Mouse (Mus musculus) forebrain, embryonic 13.5 days (tissue): Measurements from ENCODE around the gene Lrrk1. TPM values are rescaled to one million over a fixed set of nuclear protein-coding genes. Genes with fewer than 3 reads are reported as not detected.

Experiments used
- ATAC-seq: fragments of 200-750 bp; cut with Nextera tagmentation; 2 replicates; pipeline ENCODE4 v1.8.0; 2017
- H3K27ac ChIP-seq: fragments of 300-500 bp; sonication (generic); 2 replicates; pipeline ENCODE4 v1.5.1; 2015; ENCODE audit warnings: inconsistent platforms, mild to moderate bottlenecking, moderate library complexity
- H3K27me3 ChIP-seq: fragments of 300-500 bp; sonication (generic); 2 replicates; pipeline ENCODE4 v1.6.1; 2015; ENCODE audit warnings: mild to moderate bottlenecking, inconsistent platforms
- H3K36me3 ChIP-seq: fragments of 300-500 bp; sonication (generic); 2 replicates; pipeline ENCODE4 v1.6.1; 2015; ENCODE audit warnings: mild to moderate bottlenecking, inconsistent platforms; ENCODE audit not compliant: poor library complexity, severe bottlenecking
- H3K4me1 ChIP-seq: fragments of 300-500 bp; sonication (generic); 2 replicates; pipeline ENCODE4 v1.6.1; 2015; ENCODE audit warnings: inconsistent platforms
- H3K4me2 ChIP-seq: fragments of 300-500 bp; sonication (generic); 2 replicates; pipeline ENCODE4 v1.6.1; 2015; ENCODE audit warnings: inconsistent platforms, mild to moderate bottlenecking, moderate library complexity
- H3K4me3 ChIP-seq: fragments of 300-500 bp; sonication (generic); 2 replicates; pipeline ENCODE4 v1.5.1; 2015; ENCODE audit warnings: mild to moderate bottlenecking, inconsistent platforms
- H3K9ac ChIP-seq: fragments of 300-500 bp; sonication (generic); 2 replicates; pipeline ENCODE4 v1.6.1; 2015; ENCODE audit warnings: mild to moderate bottlenecking, inconsistent platforms
- H3K9me3 ChIP-seq: fragments of 300-500 bp; sonication (generic); replicated peaks from 2 replicates; pipeline ENCODE4 v1.6.1; 2016; ENCODE audit warnings: inconsistent platforms
- WGBS: fragments of 180-500 bp; shearing (Covaris S2); methylation state at CpG from one replicate; pipeline ENCODE4 v1.1.7; 2015; 5-methylcytosine and 5-hydroxymethylcytosine counted together
- polyA plus RNA-seq: library from polyadenylated mRNA; unstranded; fragments of >200 nt; fragmentation: Nextera tagmentation; extraction: Ambion mirVana; gene quantifications from 2 replicates; pipeline ENCODE4 v1.2.1, GENCODE M21; 2015

Gene Lrrk1
- polyA plus RNA-seq, 1 experiment from 2014 or later, result 2.0 TPM

DNA sequence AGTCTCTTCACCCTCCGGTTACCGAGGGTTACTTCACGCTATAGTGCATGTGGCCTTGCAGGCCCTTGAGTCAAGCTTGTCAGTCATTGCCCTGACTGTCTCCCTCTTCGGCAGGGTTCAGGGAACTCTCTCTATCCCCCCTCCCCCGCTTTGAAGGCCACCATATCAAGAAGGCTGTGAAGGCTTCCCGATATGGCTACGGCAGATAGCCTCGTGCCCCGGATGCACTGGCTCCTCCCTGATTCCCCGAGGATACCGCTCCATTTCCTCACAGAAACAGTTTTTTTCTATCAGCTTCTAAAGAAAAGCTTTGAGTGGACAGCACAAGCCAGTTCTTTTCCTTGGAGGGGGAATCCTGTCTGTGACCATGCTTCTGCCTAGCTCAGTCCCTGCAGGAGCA is 17.4 kb upstream of the Lrrk1 start:
- H3K9ac ChIP-seq, result no peak overlapping the region
- no peak overlapping the region for H3K4me3 ChIP-seq
- 0 out of 2 replicates have a peak, but pooled peaks cover 5% of the 10 kb centered on the region for H3K27me3 ChIP-seq
- peaks cover 3% of the 10 kb centered on the region; the same call in 1 of the 2 replicates for H3K4me1 ChIP-seq
- no peaks in the 10 kb centered on the region for H3K9me3 ChIP-seq
- no peak for ATAC-seq
- no peaks in the 10 kb centered on the region for H3K36me3 ChIP-seq
- H3K27ac ChIP-seq, result no peak overlapping the region
- H3K4me2 ChIP-seq, result no peak overlapping the region
- WGBS, result 68% methylated on average over 11 of the region's 11 CpGs

DNA sequence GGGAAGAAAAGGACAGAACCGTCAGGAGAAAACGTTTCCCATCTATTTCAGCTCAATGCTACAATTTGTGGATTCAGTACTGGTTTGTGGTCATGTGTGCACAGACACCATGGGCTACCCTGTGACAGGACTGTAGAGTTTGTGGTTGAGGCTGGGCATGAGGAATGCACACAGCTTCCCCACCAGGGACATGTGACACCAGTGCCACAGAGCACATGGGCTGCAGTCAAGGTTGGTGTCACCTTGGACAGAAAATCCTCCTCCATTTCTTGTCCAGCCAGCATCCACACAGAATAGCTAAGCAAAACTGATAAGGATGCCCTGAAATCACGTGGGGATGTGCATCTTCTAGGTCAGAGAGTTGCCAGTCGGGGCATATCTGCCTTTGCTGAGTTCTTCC is 16.7 kb upstream of the Lrrk1 start:
- peaks cover 3% of the 10 kb centered on the region; the same call in 1 of the 2 replicates for H3K4me1 ChIP-seq
- H3K4me2 ChIP-seq, result no peak overlapping the region
- no peak overlapping the region for H3K4me3 ChIP-seq
- H3K36me3 ChIP-seq, result no peaks in the 10 kb centered on the region
- no peaks in the 10 kb centered on the region for H3K9me3 ChIP-seq
- WGBS, result 73% methylated on average over 4 of the region's 4 CpGs
- 0 out of 2 replicates have a peak, but pooled peaks cover 5% of the 10 kb centered on the region for H3K27me3 ChIP-seq
- no peak overlapping the region for H3K27ac ChIP-seq
- ATAC-seq, result no peak
- no peak overlapping the region for H3K9ac ChIP-seq

DNA sequence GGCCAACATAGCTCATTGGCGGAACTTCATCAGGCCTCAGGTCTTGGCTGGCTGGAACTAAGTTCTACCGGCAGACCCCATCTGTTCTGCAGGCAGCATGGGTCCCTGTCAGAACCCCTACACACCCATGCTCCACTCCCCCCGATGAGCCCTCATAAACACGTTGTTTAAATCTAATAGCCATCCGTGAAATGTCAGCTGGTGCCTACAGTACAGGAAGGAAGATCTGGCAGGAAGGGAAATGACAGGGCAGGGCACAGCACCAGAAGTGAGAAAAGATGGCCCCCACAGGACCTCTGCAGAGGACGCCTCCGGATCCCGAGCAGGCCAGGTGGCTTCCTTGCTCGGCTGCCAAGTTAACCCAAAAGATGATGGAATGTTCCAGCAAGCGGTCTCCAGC is 16.0 kb upstream of the Lrrk1 start:
- Histone ChIP-seq H3K9me3 (no peaks in the 10 kb centered on the region), H3K27me3 (0 out of 2 replicates have a peak, but pooled peaks cover 5% of the 10 kb centered on the region), H3K9ac (no peak overlapping the region), H3K36me3 (no peaks in the 10 kb centered on the region), H3K27ac (no peak overlapping the region), H3K4me1 (peaks cover 3% of the 10 kb centered on the region; the same call in 1 of the 2 replicates), H3K4me3 (no peak overlapping the region), H3K4me2 (no peak overlapping the region)
- no peak for ATAC-seq
- WGBS, result 75% methylated on average over 10 of the region's 10 CpGs

DNA sequence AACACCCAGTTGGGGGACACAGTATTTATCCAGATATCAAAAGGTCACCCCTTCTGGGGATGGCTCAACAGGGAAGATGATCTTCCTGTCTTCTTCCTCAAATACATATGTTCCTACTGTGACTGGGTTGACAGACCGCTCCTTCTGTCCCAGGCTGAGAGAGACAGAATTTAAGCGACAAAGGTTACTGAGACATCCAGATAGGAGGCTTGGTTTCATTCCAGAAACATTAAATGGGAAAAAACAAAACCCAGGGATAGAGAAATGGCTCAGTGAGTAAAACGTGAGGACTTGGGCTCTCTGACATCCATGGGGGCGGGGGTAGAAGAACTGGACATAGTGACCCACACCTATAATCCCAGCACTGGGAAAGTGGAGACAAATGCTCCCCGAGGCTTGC is 14.7 kb upstream of the Lrrk1 start:
- H3K9ac ChIP-seq, result no peak overlapping the region
- no peaks in the 10 kb centered on the region for H3K9me3 ChIP-seq
- no peak for ATAC-seq
- no peaks in the 10 kb centered on the region for H3K36me3 ChIP-seq
- no peak overlapping the region for H3K27ac ChIP-seq
- H3K4me3 ChIP-seq, result no peak overlapping the region
- 91% methylated on average over 5 of the region's 5 CpGs for WGBS
- 0 out of 2 replicates have a peak, but pooled peaks cover 5% of the 10 kb centered on the region for H3K27me3 ChIP-seq
- no peak overlapping the region for H3K4me2 ChIP-seq
- H3K4me1 ChIP-seq, result peaks cover 3% of the 10 kb centered on the region; the same call in 1 of the 2 replicates

DNA sequence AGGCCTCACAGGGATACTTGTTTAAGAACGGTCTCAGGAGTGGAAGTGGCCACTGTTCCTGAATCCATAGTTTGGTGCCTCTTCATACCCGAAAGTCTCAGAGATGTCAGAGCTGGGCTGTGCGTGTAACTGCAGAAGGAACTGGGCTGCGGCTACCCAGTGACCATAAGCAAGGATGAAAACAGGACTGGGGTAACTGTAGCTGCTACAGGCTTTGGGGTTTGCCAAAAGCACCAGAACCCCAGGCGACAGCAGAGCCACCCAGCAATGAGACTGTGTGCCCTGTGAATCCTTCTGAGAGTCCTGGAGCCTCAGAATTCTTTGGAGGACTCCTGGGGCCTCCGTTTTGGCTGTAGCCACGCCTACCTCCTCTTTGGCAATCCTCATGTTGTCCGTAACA is 13.5 kb upstream of the Lrrk1 start:
- Histone ChIP-seq H3K4me1 (peaks cover 3% of the 10 kb centered on the region; the same call in 1 of the 2 replicates), H3K36me3 (no peaks in the 10 kb centered on the region), H3K27me3 (no peaks in the 10 kb centered on the region), H3K9me3 (no peaks in the 10 kb centered on the region), H3K4me2 (no peak overlapping the region), H3K9ac (no peak overlapping the region), H3K4me3 (no peak overlapping the region), H3K27ac (no peak overlapping the region)
- no peak for ATAC-seq
- WGBS, result 43% methylated on average over 8 of the region's 8 CpGs

DNA sequence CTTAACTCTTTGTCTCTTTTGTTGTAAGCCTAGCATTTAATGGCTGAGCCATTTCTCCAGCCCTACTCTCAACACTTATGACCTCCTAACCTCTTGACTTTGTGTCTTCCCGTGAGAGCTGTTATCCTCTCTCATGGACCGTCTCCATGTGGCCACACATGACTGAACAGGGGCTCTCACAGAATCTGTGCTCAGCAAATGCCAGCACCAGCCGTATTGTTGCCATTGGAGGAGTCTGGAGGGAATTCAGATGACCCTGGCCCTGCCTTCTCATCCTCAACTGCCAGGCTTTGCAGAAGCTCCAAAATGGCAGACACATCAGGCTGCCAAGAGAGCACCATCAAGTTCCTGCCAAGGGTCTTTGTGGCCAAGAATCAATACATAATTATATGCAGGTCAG is 9.1 kb upstream of the Lrrk1 start:
- no peak for ATAC-seq
- H3K9ac ChIP-seq, result no peak overlapping the region
- no peaks in the 10 kb centered on the region for H3K9me3 ChIP-seq
- no peaks in the 10 kb centered on the region for H3K27me3 ChIP-seq
- no peak overlapping the region for H3K4me3 ChIP-seq
- no peaks in the 10 kb centered on the region for H3K36me3 ChIP-seq
- no peak overlapping the region for H3K27ac ChIP-seq
- H3K4me1 ChIP-seq, result peaks cover 3% of the 10 kb centered on the region; the same call in 1 of the 2 replicates
- 73% methylated on average over 3 of the region's 3 CpGs for WGBS
- H3K4me2 ChIP-seq, result no peak overlapping the region

DNA sequence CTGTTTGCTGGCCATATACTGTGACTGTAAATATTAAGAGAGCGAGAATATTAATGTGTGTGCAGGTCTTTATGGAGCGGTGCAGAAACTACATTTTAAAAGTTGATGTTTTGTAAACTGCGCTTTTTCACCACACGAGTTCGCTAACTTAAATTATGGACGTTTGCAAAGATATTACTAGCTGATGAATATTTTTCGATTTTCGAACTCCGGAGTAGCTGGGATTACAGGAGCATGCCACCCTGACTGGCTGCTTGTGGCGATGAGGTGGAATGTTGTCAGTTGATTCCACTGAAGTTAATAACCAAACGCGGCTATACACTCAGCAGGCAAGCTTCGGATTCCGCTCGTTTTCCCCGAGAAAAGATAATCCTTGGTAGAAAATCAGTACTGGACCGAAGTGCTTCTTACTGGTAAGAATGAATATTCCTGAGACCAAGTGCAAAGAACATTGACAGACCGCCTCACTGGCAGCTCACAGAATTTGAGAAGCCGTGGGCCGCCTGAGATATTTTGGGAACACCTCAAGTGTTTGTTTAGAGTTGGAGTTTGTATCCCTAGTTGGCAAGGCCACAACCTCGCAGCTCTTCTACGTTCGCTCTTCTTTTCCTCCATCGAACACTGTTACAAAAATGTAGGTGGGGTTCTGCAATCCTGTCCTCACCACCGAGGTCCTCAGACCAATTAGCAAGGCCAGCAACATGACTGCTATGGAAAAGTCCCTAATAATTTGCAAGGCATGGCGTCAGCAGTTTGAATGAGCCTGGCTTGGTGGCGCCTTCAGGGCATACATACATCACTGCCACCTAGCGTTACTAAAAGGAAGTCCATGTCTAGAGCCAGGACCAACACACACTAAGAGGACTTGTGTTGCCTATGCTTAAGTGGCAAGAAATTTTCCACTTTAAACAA is 727 bp upstream of the Lrrk1 start:
- peak overlapping the region; percentile 55 for H3K4me3 ChIP-seq
- H3K4me1 ChIP-seq, result peaks cover 18% of the 10 kb centered on the region
- H3K9ac ChIP-seq, result peak overlapping the region; percentile 73; the same call in 1 of the 2 replicates
- H3K27me3 ChIP-seq, result peaks cover 23% of the 10 kb centered on the region
- WGBS, result 9% methylated on average over 28 of the region's 28 CpGs
- peak overlapping the region; percentile 97 for H3K4me2 ChIP-seq
- no peaks in the 10 kb centered on the region for H3K9me3 ChIP-seq
- no peak overlapping the region for H3K27ac ChIP-seq
- ATAC-seq, result peak; percentile 84
- no peaks in the 10 kb centered on the region for H3K36me3 ChIP-seq

DNA sequence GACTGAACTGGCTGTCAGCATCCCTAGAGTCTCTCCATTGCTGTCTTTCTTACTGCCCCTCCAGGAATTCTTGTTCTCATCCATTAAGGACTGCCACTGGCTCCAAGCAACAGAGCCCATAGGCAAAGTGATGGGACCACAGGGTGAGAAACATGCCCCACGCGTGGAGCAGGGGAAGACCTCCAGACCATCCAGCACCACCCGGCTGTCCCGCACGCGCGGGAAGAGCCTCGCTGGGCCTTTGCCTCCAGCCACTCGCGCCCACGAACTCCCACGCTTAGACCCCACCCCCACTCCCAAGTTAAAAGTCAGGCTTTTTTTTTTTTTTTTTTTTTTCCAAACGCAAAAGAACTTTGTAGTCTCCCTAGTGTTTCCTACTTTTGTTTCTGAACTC is 734 bp downstream of the Lrrk1 start:
- no peak for ATAC-seq
- H3K36me3 ChIP-seq, result no peaks in the 10 kb centered on the region
- H3K4me3 ChIP-seq, result peak overlapping the region; percentile 55
- no peak overlapping the region for H3K27ac ChIP-seq
- H3K4me1 ChIP-seq, result peaks cover 18% of the 10 kb centered on the region
- H3K9ac ChIP-seq, result peak overlapping the region; percentile 73
- 3% methylated on average over 13 of the region's 13 CpGs for WGBS
- H3K4me2 ChIP-seq, result peak overlapping the region; percentile 97
- no peaks in the 10 kb centered on the region for H3K9me3 ChIP-seq
- peaks cover 23% of the 10 kb centered on the region for H3K27me3 ChIP-seq

DNA sequence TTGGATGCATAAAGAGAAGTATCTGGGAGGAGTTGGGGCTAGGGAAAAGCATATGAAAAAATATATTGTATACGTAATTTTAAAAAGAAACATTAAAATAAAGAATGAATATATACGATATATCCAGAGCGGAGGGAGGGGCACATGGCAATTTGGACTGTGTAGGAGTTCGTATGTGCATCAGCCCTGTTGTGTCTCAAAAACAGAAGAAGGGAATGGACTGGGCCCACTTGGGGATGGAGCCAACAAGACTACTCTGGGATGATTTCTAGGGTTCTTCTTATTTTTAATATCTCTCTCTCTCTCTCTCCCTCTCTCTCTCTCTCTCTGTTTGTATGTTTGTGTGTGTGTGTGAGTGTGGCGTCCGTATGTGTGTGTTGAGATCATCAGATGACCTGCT is 1.7 kb downstream of the Lrrk1 start:
- ATAC-seq, result no peak

DNA sequence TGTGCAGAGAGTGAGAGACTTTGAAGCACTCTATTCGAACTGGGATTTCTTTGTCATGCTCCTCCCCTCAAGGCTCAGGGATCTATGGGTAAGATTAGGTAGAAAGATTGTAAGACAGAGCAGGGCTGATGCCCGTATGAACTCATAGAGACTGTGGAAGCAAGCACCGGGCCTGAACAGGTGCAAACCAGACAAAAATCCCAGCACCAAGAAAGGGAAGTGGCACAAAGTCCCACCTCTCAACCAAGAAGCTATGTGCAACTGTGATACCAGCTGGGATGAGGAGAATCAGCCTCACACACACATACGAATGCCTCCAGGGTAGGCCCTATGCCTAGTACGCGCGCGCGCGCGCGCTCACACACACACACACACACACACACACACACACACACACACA is 2.3 kb downstream of the Lrrk1 start:
- Histone ChIP-seq H3K36me3 (no peaks in the 10 kb centered on the region), H3K4me1 (peaks cover 18% of the 10 kb centered on the region), H3K27me3 (peaks cover 23% of the 10 kb centered on the region), H3K9me3 (no peaks in the 10 kb centered on the region), H3K27ac (no peak overlapping the region), H3K9ac (no peak overlapping the region), H3K4me3 (no peak overlapping the region), H3K4me2 (no peak overlapping the region)
- 95% methylated on average over 12 of the region's 12 CpGs for WGBS
- ATAC-seq, result no peak

More for the DNA sequence above, 1.7 kb downstream of the Lrrk1 start:
- H3K9me3 ChIP-seq, result no peaks in the 10 kb centered on the region
- no peak overlapping the region for H3K27ac ChIP-seq
- peaks cover 18% of the 10 kb centered on the region for H3K4me1 ChIP-seq
- H3K4me2 ChIP-seq, result no peak overlapping the region
- H3K4me3 ChIP-seq, result no peak overlapping the region
- H3K27me3 ChIP-seq, result peaks cover 23% of the 10 kb centered on the region
- WGBS, result 91% methylated on average over 6 of the region's 6 CpGs
- no peaks in the 10 kb centered on the region for H3K36me3 ChIP-seq
- H3K9ac ChIP-seq, result no peak overlapping the region

DNA sequence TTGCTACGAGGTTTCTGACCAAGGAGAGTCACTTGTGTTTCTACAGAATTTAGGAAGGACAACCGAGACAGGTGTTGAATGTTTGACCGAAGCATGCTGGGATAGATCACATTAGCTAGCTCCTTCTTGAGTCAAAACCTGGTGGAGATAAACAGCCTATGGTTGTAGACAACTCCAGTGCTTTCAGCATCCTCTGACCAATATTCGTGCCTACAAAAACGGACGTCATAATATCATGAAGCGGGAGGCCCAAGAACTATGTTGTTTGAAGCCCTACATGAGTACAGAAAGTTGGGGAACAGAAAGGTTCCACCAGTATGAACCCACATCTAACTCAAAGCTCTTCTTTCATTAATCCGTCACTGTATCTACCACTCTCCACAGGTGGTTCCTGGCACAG is 3.3 kb downstream of the Lrrk1 start:
- no peak overlapping the region for H3K4me2 ChIP-seq
- no peak overlapping the region for H3K4me3 ChIP-seq

DNA sequence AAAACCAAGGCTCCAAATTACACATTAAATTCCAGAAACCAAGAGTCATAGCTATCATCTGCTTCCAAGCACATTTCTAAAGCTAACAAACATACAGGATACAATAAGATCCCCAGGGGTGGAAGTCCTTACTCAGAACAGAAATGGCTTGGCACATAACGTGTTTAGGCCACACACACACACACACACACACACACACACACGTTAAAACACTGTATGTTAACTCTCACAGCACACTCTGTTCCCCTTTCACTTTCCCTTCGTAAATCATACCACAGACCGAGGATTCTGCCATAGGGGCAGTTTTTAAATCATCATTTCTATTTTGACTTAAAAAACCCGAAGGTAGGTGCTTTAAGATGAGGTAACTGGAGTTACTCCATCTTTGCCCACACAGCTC is 3.9 kb downstream of the Lrrk1 start:
- no peaks in the 10 kb centered on the region for H3K9me3 ChIP-seq
- peaks cover 18% of the 10 kb centered on the region for H3K4me1 ChIP-seq
- H3K9ac ChIP-seq, result no peak overlapping the region
- H3K36me3 ChIP-seq, result no peaks in the 10 kb centered on the region
- peaks cover 23% of the 10 kb centered on the region for H3K27me3 ChIP-seq
- ATAC-seq, result no peak
- WGBS, result 78% methylated on average over 5 of the region's 5 CpGs
- H3K4me3 ChIP-seq, result no peak overlapping the region
- H3K4me2 ChIP-seq, result no peak overlapping the region
- H3K27ac ChIP-seq, result no peak overlapping the region

More for the DNA sequence above, 3.3 kb downstream of the Lrrk1 start:
- Histone ChIP-seq H3K36me3 (no peaks in the 10 kb centered on the region), H3K27ac (no peak overlapping the region), H3K9ac (no peak overlapping the region), H3K9me3 (no peaks in the 10 kb centered on the region), H3K27me3 (peaks cover 23% of the 10 kb centered on the region), H3K4me1 (peaks cover 18% of the 10 kb centered on the region)
- 92% methylated on average over 8 of the region's 8 CpGs for WGBS
- no peak for ATAC-seq
